Mouse (Mus musculus) intestine, embryonic 14.5 days (tissue): ENCODE data around the gene Gm43552. TPM values are rescaled to one million over a fixed set of nuclear protein-coding genes. Genes with fewer than 3 reads are reported as not detected.
A peak's percentile ranks its signal among the peaks of the same experiment; 100 is the strongest.

Experiments
- ATAC-seq: fragments of 200-750 bp; cut with Nextera tagmentation; replicated peaks from 2 replicates; pipeline ENCODE4 v1.8.0; 2017; ENCODE audit warnings: low read depth, moderate number of reproducible peaks, moderate TSS enrichment, moderate library complexity; ENCODE audit not compliant: low FRiP score, low TSS enrichment
- DNase-seq: peaks from one replicate; pipeline ENCODE4 v3.0.0-alpha.2; 2018; ENCODE audit warnings: low spot score
- H3K27ac ChIP-seq: fragments of 300-500 bp; sonication (generic); 2 replicates; pipeline ENCODE4 v1.5.1; 2014; ENCODE audit warnings: low read depth, mild to moderate bottlenecking, control low read depth
- H3K27me3 ChIP-seq: fragments of 300-500 bp; sonication (generic); replicated peaks from 2 replicates; pipeline ENCODE4 v1.6.1; 2014; ENCODE audit warnings: low read length, control low read depth; ENCODE audit not compliant: control insufficient read depth, insufficient read depth
- H3K36me3 ChIP-seq: fragments of 300-500 bp; sonication (generic); 2 replicates; pipeline ENCODE4 v1.6.1; 2014; ENCODE audit warnings: low read length, control low read depth; ENCODE audit not compliant: control insufficient read depth, insufficient read depth
- H3K4me1 ChIP-seq: fragments of 300-500 bp; sonication (generic); replicated peaks from 2 replicates; pipeline ENCODE4 v1.6.1; 2014; ENCODE audit warnings: low read length, control low read depth, mixed read lengths; ENCODE audit not compliant: control insufficient read depth, insufficient read depth
- H3K4me2 ChIP-seq: fragments of 300-500 bp; sonication (generic); 2 replicates; pipeline ENCODE4 v1.6.1; 2014; ENCODE audit warnings: low read length
- H3K4me3 ChIP-seq: fragments of 300-500 bp; sonication (generic); 2 replicates; pipeline ENCODE4 v1.5.1; 2014; ENCODE audit warnings: low read depth, low read length, control low read depth, mixed read lengths
- H3K9ac ChIP-seq: fragments of 300-500 bp; sonication (generic); 2 replicates; pipeline ENCODE4 v1.6.1; 2014; ENCODE audit warnings: mild to moderate bottlenecking, low read length
- H3K9me3 ChIP-seq: fragments of 300-500 bp; sonication (generic); 2 replicates; pipeline ENCODE4 v1.6.1; 2016; ENCODE audit warnings: low read length, control low read depth; ENCODE audit not compliant: control insufficient read depth
- WGBS: fragments of 180-500 bp; shearing (Covaris S2); extraction: QIAGEN DNeasy Blood & Tissue Kit; methylation state at CpG from one replicate; pipeline ENCODE4 v1.1.7; 2014; 5-methylcytosine and 5-hydroxymethylcytosine counted together
- polyA plus RNA-seq: library from polyadenylated mRNA; unstranded; fragments of >200 nt; fragmentation: Nextera tagmentation; extraction: Ambion mirVana; gene quantifications from 2 replicates; pipeline ENCODE4 v1.2.1, GENCODE M21; 2014

Gene Gm43552
- polyA plus RNA-seq, 1 experiment from 2014 or later, result 2.4 TPM

DNA sequence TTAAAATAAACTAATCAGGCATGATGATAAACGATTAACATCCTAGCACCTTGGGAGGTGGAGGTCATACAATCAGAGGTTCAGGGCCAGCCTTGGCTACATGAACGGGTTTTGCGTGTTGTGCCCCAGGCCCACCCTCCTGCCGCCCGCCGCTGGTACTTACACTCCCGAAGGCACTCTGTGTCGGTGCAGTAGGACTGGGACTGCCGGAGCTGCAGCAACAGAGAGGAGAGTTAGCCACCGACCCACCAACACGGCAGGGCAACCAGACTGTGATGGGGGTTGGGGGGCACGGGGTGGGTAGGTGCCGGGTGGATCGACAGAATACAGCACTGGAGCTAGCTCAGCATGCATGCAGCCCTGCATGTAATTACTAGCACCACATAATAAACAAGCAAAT is 32.3 kb downstream of the Gm43552 start:
- Histone ChIP-seq H3K4me1 (peaks cover 8% of the 10 kb centered on the region), H3K9me3 (no peaks in the 10 kb centered on the region), H3K36me3 (no peaks in the 10 kb centered on the region), H3K4me3 (no peak overlapping the region), H3K4me2 (no peak overlapping the region), H3K9ac (no peak overlapping the region), H3K27ac (no peak overlapping the region), H3K27me3 (no peaks in the 10 kb centered on the region)
- DNase-seq, result no peak
- no peak for ATAC-seq
- WGBS, result 88% methylated on average over 14 of the region's 14 CpGs

GRCm38 (mm10) chr5:65459454-65459853 is 33.2 kb downstream of the Gm43552 start:
- H3K27ac ChIP-seq, result 0 out of 2 replicates have a peak overlapping the region, but pooled peaks have one; percentile 22
- ATAC-seq (no peak), DNase-seq (no peak)
- H3K9me3 ChIP-seq, result no peaks in the 10 kb centered on the region
- 63% methylated on average over 3 of the region's 3 CpGs for whole genome bisulfite sequencing
- H3K4me3 ChIP-seq, result no peak overlapping the region
- peaks cover 8% of the 10 kb centered on the region for H3K4me1 ChIP-seq
- H3K9ac ChIP-seq, result no peak overlapping the region
- no peaks in the 10 kb centered on the region for H3K27me3 ChIP-seq
- H3K4me2 ChIP-seq, result no peak overlapping the region
- no peaks in the 10 kb centered on the region for H3K36me3 ChIP-seq

GRCm38 (mm10) chr5:65457846-65458245 is 34.8 kb downstream of the Gm43552 start:
- no peak overlapping the region for H3K4me3 ChIP-seq
- H3K27me3 ChIP-seq, result no peaks in the 10 kb centered on the region
- ATAC-seq (no peak), DNase-seq (no peak)
- no peaks in the 10 kb centered on the region for H3K36me3 ChIP-seq
- peak overlapping the region; percentile 64 for H3K27ac ChIP-seq
- no peaks in the 10 kb centered on the region for H3K9me3 ChIP-seq
- no peak overlapping the region for H3K4me2 ChIP-seq
- H3K9ac ChIP-seq, result no peak overlapping the region
- peaks cover 8% of the 10 kb centered on the region for H3K4me1 ChIP-seq
- 67% methylated on average over 5 of the region's 5 CpGs for WGBS

DNA sequence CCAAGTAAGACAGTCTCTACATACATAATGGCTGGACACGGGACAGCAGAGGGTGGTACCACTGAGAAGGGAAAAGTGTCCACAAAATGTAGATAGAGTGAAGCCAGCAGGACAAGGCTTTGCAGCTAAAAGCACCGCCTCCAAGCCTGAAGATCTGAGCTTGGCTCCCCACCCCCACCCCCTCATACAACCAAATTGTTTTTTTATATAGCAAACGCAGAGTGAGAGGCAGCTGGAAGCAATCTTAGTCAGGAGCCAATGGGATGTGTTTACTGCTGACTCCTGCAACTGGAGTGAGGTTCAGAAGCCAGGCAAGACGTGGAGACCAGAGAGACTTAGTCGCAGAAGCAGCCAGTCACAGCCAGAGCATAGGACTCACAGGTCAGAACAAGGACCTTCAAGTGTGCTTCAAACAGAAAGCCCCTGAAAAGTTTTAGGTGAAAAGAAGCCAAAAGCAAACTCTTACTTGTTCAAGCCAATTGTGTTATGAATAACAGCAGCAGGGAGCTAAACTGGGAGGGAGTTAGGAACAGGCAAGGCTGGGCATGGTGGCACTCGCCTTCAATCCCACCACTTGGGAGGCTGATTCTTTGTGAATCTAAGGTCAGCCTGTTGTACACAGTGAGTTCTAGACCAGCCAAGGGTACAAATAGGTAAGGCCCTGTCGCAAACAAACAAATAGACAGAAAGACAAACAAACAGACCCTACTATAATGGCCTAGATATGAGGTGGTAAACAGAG is 35.4 kb downstream of the Gm43552 start:
- Histone ChIP-seq H3K27me3 (no peaks in the 10 kb centered on the region), H3K27ac (peak overlapping the region; percentile 64), H3K4me2 (no peak overlapping the region), H3K9ac (no peak overlapping the region), H3K9me3 (no peaks in the 10 kb centered on the region), H3K4me3 (no peak overlapping the region), H3K36me3 (no peaks in the 10 kb centered on the region), H3K4me1 (peaks cover 8% of the 10 kb centered on the region)
- ATAC-seq, result no peak
- DNase-seq, result no peak
- 42% methylated on average over 7 of the region's 7 CpGs for WGBS

DNA sequence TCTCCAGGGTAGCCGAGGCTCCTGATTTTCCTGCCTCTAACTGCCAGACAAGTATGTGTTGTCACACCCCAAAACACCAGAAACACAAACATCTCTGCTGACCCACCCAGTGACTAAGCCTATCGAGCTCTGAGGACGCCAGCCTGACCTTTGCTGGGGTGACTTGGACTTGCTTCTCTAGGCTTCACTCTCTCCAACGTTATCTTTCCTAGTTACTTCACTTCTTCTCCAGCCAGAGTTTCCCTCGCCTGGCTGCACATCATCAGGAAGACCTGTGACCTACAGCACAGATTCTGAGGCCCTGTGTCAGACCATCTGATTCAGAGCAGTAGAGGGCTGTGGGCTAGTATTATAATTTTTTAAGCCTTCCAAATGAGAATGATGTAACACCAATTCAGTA is 37.9 kb downstream of the Gm43552 start:
- Histone ChIP-seq H3K27ac (no peak overlapping the region), H3K4me3 (no peak overlapping the region), H3K4me1 (peaks cover 8% of the 10 kb centered on the region), H3K9ac (no peak overlapping the region), H3K27me3 (no peaks in the 10 kb centered on the region), H3K9me3 (no peaks in the 10 kb centered on the region), H3K4me2 (no peak overlapping the region), H3K36me3 (peaks cover 9% of the 10 kb centered on the region; the same call in 1 of the 2 replicates)
- DNase-seq, result no peak
- WGBS, result 40% methylated on average over 5 of the region's 5 CpGs
- ATAC-seq, result no peak

GRCm38 (mm10) chr5:65448941-65449340 is 43.7 kb downstream of the Gm43552 start:
- DNase-seq (no peak), ATAC-seq (no peak)
- Histone ChIP-seq H3K4me2 (no peak overlapping the region), H3K4me3 (no peak overlapping the region), H3K27ac (no peak overlapping the region), H3K27me3 (no peaks in the 10 kb centered on the region), H3K9ac (no peak overlapping the region), H3K9me3 (no peaks in the 10 kb centered on the region), H3K4me1 (no peaks in the 10 kb centered on the region), H3K36me3 (peaks cover 23% of the 10 kb centered on the region; the same call in 1 of the 2 replicates)
- WGBS, result 85% methylated on average over 4 of the region's 4 CpGs

- WGBS, result 86% methylated on average over 2 of the region's 2 CpGs
- H3K27ac ChIP-seq, result no peak overlapping the region
- no peak for DNase-seq
- peaks cover 23% of the 10 kb centered on the region; the same call in 1 of the 2 replicates for H3K36me3 ChIP-seq
- no peaks in the 10 kb centered on the region for H3K9me3 ChIP-seq
- H3K4me2 ChIP-seq, result no peak overlapping the region
- H3K4me1 ChIP-seq, result no peaks in the 10 kb centered on the region
- H3K4me3 ChIP-seq, result no peak overlapping the region
- H3K9ac ChIP-seq, result no peak overlapping the region
- H3K27me3 ChIP-seq, result no peaks in the 10 kb centered on the region
- no peak for ATAC-seq
These were observed 44.8 kb downstream of the Gm43552 start for GRCm38 (mm10) chr5:65447826-65448225.

GRCm38 (mm10) chr5:65446756-65447155 is 45.9 kb downstream of the Gm43552 start:
- no peak overlapping the region for H3K4me3 ChIP-seq
- H3K4me2 ChIP-seq, result no peak overlapping the region
- H3K27me3 ChIP-seq, result no peaks in the 10 kb centered on the region
- H3K36me3 ChIP-seq, result peaks cover 23% of the 10 kb centered on the region; the same call in 1 of the 2 replicates
- WGBS, result 70% methylated on average over 2 of the region's 2 CpGs
- no peak overlapping the region for H3K27ac ChIP-seq
- no peak overlapping the region for H3K9ac ChIP-seq
- H3K9me3 ChIP-seq, result no peaks in the 10 kb centered on the region
- no peak for ATAC-seq
- DNase-seq, result no peak
- H3K4me1 ChIP-seq, result no peaks in the 10 kb centered on the region

- Histone ChIP-seq H3K4me1 (no peaks in the 10 kb centered on the region), H3K27me3 (no peaks in the 10 kb centered on the region), H3K27ac (no peak overlapping the region), H3K36me3 (peaks cover 17% of the 10 kb centered on the region; the same call in 1 of the 2 replicates), H3K4me3 (no peak overlapping the region), H3K9me3 (no peaks in the 10 kb centered on the region), H3K4me2 (no peak overlapping the region), H3K9ac (no peak overlapping the region)
- 65% methylated on average over 3 of the region's 6 CpGs for WGBS
- no peak for ATAC-seq
- no peak for DNase-seq
These were observed 47.7 kb downstream of the Gm43552 start for GRCm38 (mm10) chr5:65444981-65445380.
